Mouse (Mus musculus): ENCODE data around the gene Adrm1.

DNA sequence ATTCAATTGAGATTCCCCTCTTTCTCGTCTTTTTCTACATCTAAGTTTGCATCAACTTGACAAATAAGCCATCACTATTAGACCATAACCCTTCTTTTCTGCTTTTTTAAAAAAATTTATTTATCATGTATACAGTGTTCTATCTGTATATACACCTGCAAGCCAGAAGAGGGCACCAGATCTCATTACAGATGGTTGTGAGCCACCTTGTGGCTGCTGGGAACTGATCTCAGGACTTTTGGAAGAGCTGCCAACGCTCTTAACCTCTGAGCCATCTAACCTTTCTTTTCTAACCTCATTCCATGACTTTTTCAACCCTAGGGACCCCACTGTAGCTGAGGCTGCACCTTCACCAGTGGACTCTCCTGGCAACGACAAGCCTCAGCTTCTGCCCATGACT is 41.0 kb downstream of the Adrm1 start:
- TF ChIP-seq CTCF (IDR thresholded peaks at IDR 0.05; ENCODE audit: borderline replicate concordance, insufficient read depth, low read depth, low read length) (no peak), POLR2A (IDR thresholded peaks at IDR 0.05; ENCODE audit: borderline replicate concordance, insufficient read depth, low read length) (no peak)

Measured in cerebellum, adult 2 months (tissue).